Mouse (Mus musculus) heart, postnatal 36 days (tissue): ENCODE measurements around the gene Gm7073. TPM values are rescaled to one million over a fixed set of nuclear protein-coding genes. Genes with fewer than 3 reads are reported as not detected.

Experiments used
- DNase-seq, 2 experiments: peaks; one replicate each; pipeline ENCODE4 v3.0.0; 2021 to 2022
- intact Hi-C: fragments of 180-260 bp; cut with DNase I; formaldehyde crosslinking; loops from one replicate; pipeline ENCODE4 v1.15.1; 2025
- total RNA-seq, 2 experiments: library from RNA; stranded (reverse); gene quantifications; 2 replicates each; pipeline ENCODE4 v1.2.3; 2021

Gene Gm7073
- not detected for total RNA-seq

GRCm38 (mm10) chrX:60539149-60539548 is at the start of gene Gm7073:
Gm7073 (minus strand) TSS chrX:60539249.
- no peak for DNase-seq
- intact Hi-C loops, result no loop called here

DNA sequence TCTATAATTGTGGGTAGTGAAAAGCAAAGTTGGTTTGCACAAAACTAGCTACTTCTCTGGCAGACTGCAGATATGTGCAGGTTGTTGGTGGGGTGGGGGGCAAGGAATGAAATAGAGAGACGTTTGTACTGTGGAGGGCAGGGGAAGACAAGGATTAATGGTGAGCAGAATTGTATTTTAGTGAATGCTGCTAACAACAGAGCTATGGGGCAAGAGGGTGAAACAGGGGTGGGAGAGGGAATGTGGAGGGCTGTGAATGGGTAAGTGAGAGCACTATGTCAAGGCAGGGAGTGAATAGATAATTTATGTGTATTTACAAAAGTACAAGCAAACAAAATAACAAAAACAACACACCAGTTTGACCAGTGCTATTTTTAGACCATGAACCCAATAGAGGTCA is 31.5 kb upstream of the Gm7073 start:
- intact Hi-C loops, result no loop called here
- no peak for DNase-seq

- intact Hi-C loops, result no loop called here
- no peak for DNase-seq
Observed at GRCm38 (mm10) chrX:60569047-60569446, 30.0 kb upstream of the Gm7073 start.

DNA sequence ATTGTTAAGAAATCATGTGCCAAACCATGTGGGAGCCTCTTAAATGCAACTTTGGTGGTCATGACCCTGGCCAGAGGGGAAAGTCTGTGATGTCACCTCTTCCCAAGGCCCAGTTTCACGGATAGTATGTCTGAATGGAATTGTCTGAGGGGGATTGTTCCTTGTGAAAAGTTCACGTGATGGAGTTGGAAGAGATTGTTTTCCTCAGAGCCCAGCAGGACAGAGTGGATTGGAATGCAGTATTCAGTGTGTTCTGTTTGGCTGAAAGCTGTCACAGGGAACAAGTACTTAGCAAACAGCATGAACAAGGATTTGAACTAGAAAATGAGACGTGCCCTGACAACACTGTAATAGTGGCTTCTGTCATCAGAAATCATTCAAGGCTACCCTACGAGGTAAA is 16.2 kb upstream of the Gm7073 start:
- no peak for DNase-seq
- intact Hi-C loops, result no loop called here

GRCm38 (mm10) chrX:60547444-60548304 is 8.6 kb upstream of the Gm7073 start:
- DNase-seq, result peak; percentile 24 to 38
- intact Hi-C loops, result no loop called here

DNA sequence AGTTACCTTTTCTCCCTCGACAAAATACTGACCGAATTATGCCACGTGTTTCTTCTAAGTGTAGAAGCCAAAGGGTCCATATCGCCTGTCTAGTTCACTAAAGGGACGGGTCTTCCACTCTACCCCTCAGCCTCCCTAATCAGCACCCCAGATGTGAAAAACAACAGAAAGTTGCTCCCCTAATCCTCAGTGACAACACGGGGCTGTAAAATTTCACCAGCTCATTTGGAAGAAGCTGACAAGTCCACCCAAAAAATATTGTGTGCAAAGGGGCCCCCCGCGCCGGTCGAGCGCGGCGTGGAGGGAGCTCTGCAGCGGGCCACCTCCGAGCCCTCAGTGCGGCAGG is 8.0 kb upstream of the Gm7073 start:
- intact Hi-C loops, result no loop called here
- no peak for DNase-seq

- intact Hi-C loops, result no loop called here
- DNase-seq, result no peak
Observed at GRCm38 (mm10) chrX:60545906-60546305, 6.9 kb upstream of the Gm7073 start.

DNA sequence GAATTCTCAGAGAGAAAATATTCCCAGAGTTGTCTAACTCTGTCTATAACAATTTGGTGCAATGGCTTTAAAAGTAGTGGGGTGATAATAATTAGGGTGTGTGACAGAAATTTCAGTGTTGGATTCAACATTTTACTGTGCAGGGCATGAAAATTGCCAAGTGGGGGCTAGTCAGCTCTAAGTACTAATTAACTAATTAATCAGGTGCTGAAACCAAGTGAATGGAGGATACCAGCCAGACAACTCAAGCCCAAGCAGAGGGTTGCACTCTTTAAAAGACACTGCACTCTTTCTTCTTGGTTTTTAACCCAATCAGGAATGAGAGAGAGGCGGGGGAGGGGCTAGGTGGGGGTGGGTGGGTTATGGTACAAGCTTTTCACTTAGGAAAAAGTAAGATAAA is 6.4 kb upstream of the Gm7073 start:
- no peak for DNase-seq
- intact Hi-C loops, result no loop called here

- no peak for DNase-seq
- intact Hi-C loops, result no loop called here
Observed at GRCm38 (mm10) chrX:60544098-60544497, 5.0 kb upstream of the Gm7073 start.

DNA sequence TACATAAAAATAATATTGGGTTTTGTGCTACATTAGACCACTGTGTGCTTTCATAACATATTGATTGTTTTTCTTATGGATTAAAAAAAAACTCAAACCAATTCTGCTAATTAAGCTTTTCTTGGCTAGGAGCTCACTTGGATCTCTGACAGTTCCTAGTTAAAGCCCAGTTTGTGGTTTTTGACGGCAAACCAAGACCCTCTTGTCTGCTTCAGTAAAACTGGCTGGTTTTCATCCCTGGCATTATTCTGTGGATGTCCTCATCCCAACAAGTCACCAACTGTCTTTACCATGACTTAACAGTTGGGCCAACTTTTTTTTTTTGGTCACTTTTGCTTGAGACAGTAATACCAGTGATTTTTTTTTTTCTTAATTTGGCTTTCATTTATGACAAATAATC is 3.9 kb upstream of the Gm7073 start:
- intact Hi-C loops, result no loop called here

GRCm38 (mm10) chrX:60503995-60504394 is 35.1 kb downstream of the Gm7073 start:
- intact Hi-C loops, result loop anchor here (1.0 kb wide), 1 partner anchor 105 kb away; no protein-coding TSS in a partner anchor

More for the DNA sequence above, 3.9 kb upstream of the Gm7073 start:
- DNase-seq, result no peak

DNA sequence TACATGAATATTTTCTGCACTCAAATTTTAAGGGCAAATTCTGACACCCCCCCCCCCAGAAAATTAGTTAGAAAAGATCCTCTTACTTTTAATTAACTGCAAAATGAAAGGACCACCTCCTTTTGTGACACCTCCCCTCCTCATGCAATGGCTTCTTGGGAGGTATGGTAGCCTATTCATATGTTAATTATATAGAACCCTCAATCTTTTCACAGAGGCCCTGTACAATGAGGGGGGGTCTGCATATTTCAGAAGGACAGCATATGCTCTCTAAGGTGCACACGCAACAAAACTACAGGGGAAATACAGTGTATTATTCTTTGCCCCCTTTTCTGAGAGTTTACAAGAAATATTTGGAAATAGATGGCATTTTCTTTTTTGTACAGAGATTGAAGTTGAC is 41.3 kb downstream of the Gm7073 start:
- no peak for DNase-seq
- intact Hi-C loops, result no loop called here

More at GRCm38 (mm10) chrX:60503995-60504394, 35.1 kb downstream of the Gm7073 start:
- DNase-seq, result peak; percentile 5 to 6

DNA sequence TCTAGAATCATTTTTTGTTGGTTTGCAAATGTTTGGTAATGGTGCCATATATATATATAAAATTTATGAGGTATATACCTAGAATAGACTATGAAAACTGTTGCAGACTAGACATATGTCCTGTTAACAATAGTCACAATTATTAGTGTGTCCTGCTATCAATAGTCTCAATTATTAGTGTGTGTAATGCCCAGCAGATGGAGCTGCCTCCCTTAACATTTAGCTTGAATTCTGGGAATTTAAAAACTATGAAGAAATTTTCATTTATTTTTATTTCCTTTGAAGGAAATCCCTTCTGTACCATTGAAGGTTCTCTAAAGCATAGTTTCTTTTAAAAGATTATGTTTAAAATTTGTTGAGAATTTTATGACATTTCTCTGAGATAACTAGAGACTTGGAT is 43.7 kb downstream of the Gm7073 start:
- no peak for DNase-seq
- intact Hi-C loops, result no loop called here

GRCm38 (mm10) chrX:60463786-60464185 is 75.3 kb downstream of the Gm7073 start:
- no peak for DNase-seq
- intact Hi-C loops, result no loop called here

DNA sequence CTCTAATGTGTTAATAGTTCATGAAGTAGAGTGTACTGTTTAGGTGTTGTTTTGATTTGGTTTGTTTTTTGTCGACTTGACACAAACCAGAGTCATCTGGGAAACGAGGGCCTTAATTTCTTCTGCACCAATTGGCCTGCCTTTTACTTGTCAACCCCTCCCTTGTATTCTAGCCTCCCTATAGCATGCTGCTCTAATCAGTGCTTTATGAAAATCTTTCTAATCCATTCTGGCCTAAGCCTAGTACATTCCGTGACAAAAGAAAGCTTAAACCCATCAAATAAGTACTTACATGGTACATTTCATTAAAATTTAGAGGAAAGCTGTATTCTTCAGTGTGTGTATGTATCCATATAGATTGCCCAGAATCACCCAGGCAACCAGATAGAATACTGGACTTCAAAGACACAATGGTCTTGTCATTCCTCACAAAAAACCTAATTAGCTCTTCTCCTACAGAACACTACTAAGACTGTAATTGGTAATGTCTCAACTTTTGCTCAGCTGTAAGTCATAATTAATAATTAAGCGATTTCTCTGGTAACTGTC is 124.4 kb downstream of the Gm7073 start:
- intact Hi-C loops, result no loop called here
- DNase-seq, result no peak

DNA sequence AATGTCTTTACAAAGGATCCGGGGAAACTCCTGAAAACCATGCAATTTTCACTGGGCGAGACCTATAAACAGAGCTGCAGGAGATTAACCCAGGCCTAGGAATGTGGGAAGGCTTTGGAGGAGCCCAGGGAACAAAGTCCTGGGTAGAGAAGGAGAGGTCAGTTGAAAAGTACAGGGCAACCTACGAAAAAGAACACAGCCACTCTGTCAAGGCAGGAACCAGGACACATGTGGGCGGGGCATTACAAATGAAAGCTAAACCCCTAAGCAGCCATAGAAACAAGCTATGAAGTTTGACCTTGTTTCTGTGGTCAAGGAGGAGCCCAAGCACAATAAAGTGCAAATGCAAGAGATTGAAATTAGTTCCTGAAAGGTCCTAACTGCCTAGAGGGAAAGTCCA is 133.4 kb downstream of the Gm7073 start:
- intact Hi-C loops, result loop anchor here (2.0 kb wide), 1 partner anchor 393 kb away; no protein-coding TSS in a partner anchor
- DNase-seq, result no peak

DNA sequence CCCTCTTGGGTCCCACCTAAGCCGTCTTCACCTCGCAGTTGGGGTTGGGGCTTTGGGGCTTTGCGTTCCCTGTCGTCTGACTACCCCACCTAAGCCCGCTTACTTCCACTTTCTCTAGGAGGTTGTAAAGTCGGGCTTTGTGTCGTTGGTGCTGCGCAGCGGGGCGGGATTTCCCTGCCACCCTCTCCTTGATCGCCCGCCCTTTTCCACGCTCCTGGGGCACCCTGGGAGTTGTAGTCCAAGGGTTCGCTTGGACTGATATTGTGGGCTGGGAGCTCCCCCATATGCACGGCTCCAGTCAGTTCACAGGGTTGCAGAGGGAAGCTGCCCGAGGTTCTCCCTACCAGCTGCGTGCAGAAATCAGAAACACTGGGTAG is 134.4 kb downstream of the Gm7073 start:
- peak; percentile 84 for DNase-seq
- intact Hi-C loops, result loop anchor here (2.0 to 5.0 kb wide), 2 partner anchors 152 to 392 kb away; no protein-coding TSS in a partner anchor

DNA sequence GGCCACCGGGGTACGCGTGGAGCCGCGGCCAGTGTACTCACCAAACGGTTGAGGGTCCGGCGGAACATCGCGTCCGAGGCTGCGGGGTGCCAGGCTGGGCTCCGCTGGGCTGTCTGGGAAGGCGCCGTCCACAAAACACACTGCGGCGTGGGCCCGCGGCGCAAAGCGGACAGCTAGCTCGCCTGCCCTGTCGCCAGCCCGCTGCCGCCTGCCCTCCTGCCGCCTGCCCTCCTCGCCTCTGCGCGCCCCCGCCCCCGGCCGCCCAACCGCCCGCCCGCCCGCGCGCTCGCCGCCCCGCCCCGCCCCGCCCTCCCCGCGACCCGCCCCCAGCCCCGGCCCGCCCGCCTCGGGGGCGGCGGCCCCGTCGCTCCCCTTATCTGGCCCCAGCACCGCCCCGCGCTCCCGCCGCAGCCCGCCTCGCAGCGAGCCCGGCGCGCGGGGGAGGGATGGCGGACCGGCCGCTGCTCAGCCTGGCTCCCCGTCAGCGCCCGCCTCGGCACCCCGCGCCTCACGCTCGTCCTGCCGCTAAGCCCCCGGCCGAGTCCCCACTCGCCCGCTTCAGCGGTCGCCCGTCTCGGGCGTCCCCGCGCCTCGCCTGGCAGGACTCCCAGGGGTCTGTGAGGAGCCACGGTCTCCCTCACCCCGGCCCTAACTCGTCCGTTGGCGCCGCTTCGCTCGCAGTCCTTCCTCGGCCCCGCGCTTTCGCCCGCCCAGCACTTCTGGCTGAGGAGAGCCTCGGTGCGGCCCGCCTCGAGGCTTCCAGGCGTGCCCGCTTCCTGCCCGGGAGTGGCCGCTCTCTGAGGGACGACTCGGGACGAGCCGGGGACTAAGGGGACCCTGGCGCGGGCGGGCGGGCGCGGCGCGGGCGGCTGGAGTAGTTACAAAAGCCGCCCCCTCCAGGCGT is 135.0 kb downstream of the Gm7073 start:
- intact Hi-C loops, result loop anchor here (2.0 to 5.0 kb wide), 2 partner anchors 152 to 391 kb away; no protein-coding TSS in a partner anchor
- peak; percentile 72 to 79 for DNase-seq

DNA sequence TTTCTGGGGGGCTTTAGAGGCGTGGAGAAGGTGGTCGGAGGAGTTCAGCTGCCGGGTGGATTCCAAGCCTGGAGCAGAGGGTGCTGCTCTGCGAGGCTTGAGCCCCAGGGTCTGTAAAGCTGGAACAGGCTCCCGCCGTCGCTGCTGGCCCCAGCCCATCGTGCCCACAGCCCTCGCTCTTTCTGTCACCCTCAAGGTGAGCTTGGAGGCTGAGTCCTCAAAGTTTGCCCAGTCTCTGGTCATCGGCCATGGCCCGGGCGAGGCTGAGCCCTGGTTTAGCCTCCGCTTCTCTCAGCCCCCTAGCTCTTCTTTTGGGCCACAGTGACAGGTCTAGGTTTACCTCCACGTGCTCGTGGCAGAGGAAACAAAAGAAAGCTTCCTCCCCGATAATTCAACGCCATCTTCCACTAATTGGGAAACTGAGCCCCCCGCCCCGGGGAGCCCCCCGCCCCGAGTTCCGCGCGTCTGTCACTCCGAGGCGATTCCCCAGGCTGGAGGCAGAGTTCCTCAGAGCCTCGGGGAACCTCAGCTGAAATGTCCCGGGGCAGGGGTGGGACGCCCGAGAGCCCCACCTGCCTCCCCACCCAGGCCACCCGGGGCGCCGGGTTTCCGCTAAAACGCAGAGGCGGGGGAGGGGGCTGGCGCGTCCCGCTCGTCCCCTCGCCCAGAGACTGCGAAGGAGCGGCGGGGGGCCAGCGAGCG is 135.8 kb downstream of the Gm7073 start:
- intact Hi-C loops, result loop anchor here (5.0 kb wide), 1 partner anchor 151 kb away; no protein-coding TSS in a partner anchor
- peak in 1 of 2 experiments; percentile 6 for DNase-seq

DNA sequence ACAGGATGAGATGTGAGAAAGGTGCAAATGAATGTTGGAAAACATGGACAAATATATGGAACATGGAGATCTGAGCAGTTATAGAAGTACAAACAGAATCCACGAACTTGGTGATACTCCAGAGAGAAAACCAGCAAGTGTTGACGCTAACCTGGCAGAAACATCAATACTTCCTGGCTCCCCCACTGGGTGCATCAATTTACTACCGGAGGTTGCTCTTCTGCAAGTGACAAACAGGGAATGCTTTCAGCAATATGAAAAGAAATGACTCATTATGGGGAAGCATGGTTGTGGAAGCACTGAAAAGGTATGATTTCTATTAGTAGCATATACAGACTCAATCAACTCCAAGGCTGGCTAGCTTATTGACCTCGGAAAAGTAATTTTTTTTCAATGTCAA is 144.8 kb downstream of the Gm7073 start:
- intact Hi-C loops, result no loop called here
- no peak for DNase-seq
